Mouse (Mus musculus) ovary, adult 2 months (tissue): ENCODE results near the gene Otos. TPM values are rescaled to one million over a fixed set of nuclear protein-coding genes. Genes with fewer than 3 reads are reported as not detected.

Experiments
- polyA plus RNA-seq: library from polyadenylated mRNA; depleted of rRNA; stranded (reverse); fragments of >200 nt; gene quantifications from 2 replicates; pipeline ENCODE4 v1.2.3, GENCODE M21; 2012; rRNA removed

Gene Otos
- polyA plus RNA-seq = 0.31 TPM in 1 of 2 replicates, not detected in the other

GRCm38 (mm10) chr1:92648673-92649072, at the start of gene Otos:
Gene Otos (minus strand): TSS chr1:92648841.

GRCm38 (mm10) chr1:92641514-92642272, 6.9 kb downstream of the Otos start, which contains the start of gene Cops9:
Gene Cops9 (minus strand): TSS chr1:92641985.

GRCm38 (mm10) chr1:92617488-92617887, 31.2 kb downstream of the Otos start, which contains the start of gene Olfr12:
Gene Olfr12 (plus strand): TSS chr1:92617788.

GRCm38 (mm10) chr1:92605482-92605881, 43.2 kb downstream of the Otos start, which contains the start of gene Olfr1410:
Gene Olfr1410 (plus strand): TSS chr1:92605782.

Other genes with a start within 250 kb of the Otos start
- gene Ndufa10, start 175.0 kb downstream of the Otos start, polyA plus RNA-seq = 108 and 135 TPM in 2 replicates
- not detected in 2 replicates for gene Olfr1416, start 163.7 kb downstream of the Otos start, polyA plus RNA-seq
- gene Olfr1415, start 152.7 kb downstream of the Otos start, polyA plus RNA-seq = not detected in 2 replicates
- gene Olfr1414, start 130.2 kb downstream of the Otos start, polyA plus RNA-seq = not detected in 2 replicates
- not detected in 2 replicates for gene Olfr1413, start 77.5 kb downstream of the Otos start, polyA plus RNA-seq
- not detected in 2 replicates for gene Olfr1412, start 63.1 kb downstream of the Otos start, polyA plus RNA-seq
- gene Olfr1411, start 54.4 kb downstream of the Otos start, polyA plus RNA-seq = not detected in 2 replicates
- gene Olfr1410, start 43.1 kb downstream of the Otos start, polyA plus RNA-seq = not detected in 2 replicates
- gene Olfr12, start 31.1 kb downstream of the Otos start, polyA plus RNA-seq = not detected in 2 replicates
- 38.1 and 77.4 TPM in 2 replicates for gene Cops9, start 6.9 kb downstream of the Otos start, polyA plus RNA-seq
- gene Gpc1, start 182.8 kb upstream of the Otos start, polyA plus RNA-seq = 99.9 and 114 TPM in 2 replicates